Mouse (Mus musculus): ENCODE measurements at regions not wholly inside any gene's neighbourhood (a gene's known extent, or its start where the extent isn't known, plus 50 kb on each side); places are given as distances from the start of the nearest gene placed in this dataset.

DNA sequence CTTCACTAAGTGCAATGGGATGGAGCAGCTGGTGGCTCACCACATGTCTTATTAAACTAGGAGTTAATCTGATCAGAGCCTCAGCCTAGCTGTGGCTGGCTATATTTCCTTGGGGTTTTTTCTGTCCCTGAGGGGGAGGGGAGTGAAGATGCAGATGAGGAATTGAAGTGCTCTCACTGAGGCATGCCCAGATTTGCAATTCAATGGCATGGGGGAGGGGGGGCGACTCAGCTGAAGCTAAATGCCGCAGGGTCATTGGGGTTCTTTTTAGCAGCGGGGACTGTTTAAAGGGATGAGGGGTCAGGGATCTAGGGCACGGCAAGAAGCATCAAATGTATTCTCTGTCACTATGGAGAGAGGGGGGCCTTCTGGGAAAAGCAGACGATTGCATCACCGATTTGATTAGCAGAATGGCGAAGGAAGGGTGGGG lies 235.1 kb upstream of the Gap43 start:
- WGBS = 4% methylated on average over 7 of the region's 7 CpGs
- H3K4me3 ChIP-seq (replicated peaks; ENCODE audit: low read depth, low read length) = no peak overlapping the region
- no peak overlapping the region for H3K27ac ChIP-seq
- H3K9ac ChIP-seq (ENCODE audit: low read depth, low read length) = no peak overlapping the region
- ATAC-seq (replicated peaks; ENCODE audit: low FRiP score, low read depth) (0 out of 2 replicates have a peak, but pooled peaks have one; percentile 36), DNase-seq (ENCODE audit: low spot score) (no peak)
- H3K4me1 ChIP-seq (replicated peaks; ENCODE audit: insufficient read depth, low read length) = no peaks in the 10 kb centered on the region
- H3K4me2 ChIP-seq (ENCODE audit: low read length) = 0 out of 2 replicates have a peak overlapping the region, but pooled peaks have one; percentile 23
- no peaks in the 10 kb centered on the region for H3K27me3 ChIP-seq (ENCODE audit: insufficient read depth, low read length)
- H3K36me3 ChIP-seq (ENCODE audit: insufficient read depth, low read length) = no peaks in the 10 kb centered on the region
- no peaks in the 10 kb centered on the region for H3K9me3 ChIP-seq (replicated peaks; ENCODE audit: low read length)
- TF ChIP-seq CTCF (IDR thresholded peaks at IDR 0.05; ENCODE audit: low read depth) = no peak

DNA sequence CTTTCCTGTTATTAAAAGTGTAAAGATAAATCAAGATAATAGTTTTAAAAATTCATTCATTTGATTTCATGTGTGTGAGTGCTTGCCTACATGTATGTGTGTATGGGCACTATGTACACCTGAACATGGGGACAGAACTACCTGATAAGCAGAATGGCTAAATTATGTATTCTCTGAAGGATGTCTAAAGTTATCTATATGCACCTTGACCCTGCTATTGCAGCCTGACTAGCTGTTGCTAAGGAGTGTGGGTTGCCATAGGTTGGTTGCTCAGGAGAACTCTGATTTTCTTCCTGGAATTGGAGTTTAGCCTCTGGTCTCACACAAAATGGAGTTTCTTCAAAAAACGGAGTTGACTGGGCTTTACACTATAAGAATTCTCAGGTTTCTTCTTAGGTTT lies 234.5 kb upstream of the Gap43 start:
- Histone ChIP-seq H3K4me2 (ENCODE audit: low read length) (no peak overlapping the region), H3K4me3 (replicated peaks; ENCODE audit: low read depth, low read length) (no peak overlapping the region), H3K36me3 (ENCODE audit: insufficient read depth, low read length) (no peaks in the 10 kb centered on the region), H3K27ac (no peak overlapping the region), H3K9ac (ENCODE audit: low read depth, low read length) (no peak overlapping the region), H3K27me3 (ENCODE audit: insufficient read depth, low read length) (no peaks in the 10 kb centered on the region), H3K9me3 (replicated peaks; ENCODE audit: low read length) (no peaks in the 10 kb centered on the region), H3K4me1 (replicated peaks; ENCODE audit: insufficient read depth, low read length) (no peaks in the 10 kb centered on the region)
- ATAC-seq (replicated peaks; ENCODE audit: low FRiP score, low read depth) = no peak
- no peak for DNase-seq (ENCODE audit: low spot score)
- WGBS = 41% methylated on average over 1 of the region's 1 CpGs
- no peak for TF ChIP-seq CTCF (IDR thresholded peaks at IDR 0.05; ENCODE audit: low read depth)

DNA sequence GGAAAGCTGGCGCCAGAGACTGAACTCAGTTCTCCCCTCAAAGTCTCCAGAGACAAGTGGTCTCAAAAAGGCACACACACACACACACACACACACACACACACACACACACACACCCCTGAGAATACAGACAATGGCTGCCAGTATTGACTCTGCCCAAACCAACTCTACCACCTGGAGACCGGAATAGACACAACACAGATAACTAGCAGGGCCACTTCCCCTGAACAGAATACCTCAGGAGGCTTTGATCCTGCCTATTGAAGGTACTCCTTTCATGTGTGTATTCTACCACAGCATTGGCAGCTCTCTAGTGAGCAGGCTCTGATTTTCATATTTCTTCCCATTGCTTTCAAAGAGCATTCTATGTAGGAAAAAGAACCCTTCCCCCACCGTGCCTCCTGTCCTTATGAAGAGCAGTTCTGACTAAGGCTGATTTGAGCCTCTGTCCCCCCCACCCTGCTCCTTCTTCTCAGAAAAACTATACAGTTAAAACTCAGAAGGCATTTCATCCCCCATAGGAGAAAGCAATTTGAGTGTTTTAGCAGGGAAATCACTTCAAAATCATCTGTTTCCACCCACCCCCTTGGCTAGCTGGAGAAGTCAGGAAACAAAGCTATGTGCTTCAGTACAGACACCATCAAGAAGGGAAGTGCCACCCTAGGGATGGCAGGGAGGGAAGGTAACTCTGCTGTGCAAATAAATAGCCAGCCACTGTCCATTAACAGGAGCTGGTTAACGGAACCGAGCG lies 230.0 kb upstream of the Gap43 start:
- ATAC-seq (replicated peaks; ENCODE audit: low FRiP score, low read depth) = no peak
- TF ChIP-seq CTCF (IDR thresholded peaks at IDR 0.05; ENCODE audit: low read depth) = no peak
- H3K4me3 ChIP-seq (replicated peaks; ENCODE audit: low read depth, low read length) = no peak overlapping the region
- H3K9ac ChIP-seq (ENCODE audit: low read depth, low read length) = no peak overlapping the region
- H3K27ac ChIP-seq = no peak overlapping the region
- no peaks in the 10 kb centered on the region for H3K4me1 ChIP-seq (replicated peaks; ENCODE audit: insufficient read depth, low read length)
- WGBS = 78% methylated on average over 6 of the region's 6 CpGs
- no peak for DNase-seq (ENCODE audit: low spot score)
- H3K36me3 ChIP-seq (ENCODE audit: insufficient read depth, low read length) = no peaks in the 10 kb centered on the region
- no peaks in the 10 kb centered on the region for H3K9me3 ChIP-seq (replicated peaks; ENCODE audit: low read length)
- no peaks in the 10 kb centered on the region for H3K27me3 ChIP-seq (ENCODE audit: insufficient read depth, low read length)
- H3K4me2 ChIP-seq (ENCODE audit: low read length) = no peak overlapping the region

DNA sequence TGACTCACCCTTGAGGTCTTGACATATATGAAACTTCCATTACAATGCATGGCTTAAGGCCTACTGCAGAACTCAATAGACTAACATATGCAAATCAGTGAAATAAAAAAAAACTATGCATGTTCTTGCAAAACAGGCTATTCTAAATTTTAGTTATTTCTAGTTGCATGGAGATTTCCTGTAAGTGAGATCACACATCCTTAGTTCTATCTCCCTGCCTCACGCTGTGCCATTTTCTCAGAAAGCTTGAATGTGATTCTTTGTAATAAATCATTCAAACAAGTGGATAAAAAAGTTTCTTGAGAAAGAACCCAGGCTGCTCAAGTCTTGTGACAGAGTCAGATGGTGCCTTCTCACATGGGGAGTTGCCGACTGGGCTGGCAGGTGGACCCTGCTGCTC lies 228.9 kb upstream of the Gap43 start:
- WGBS = 70% methylated on average over 2 of the region's 2 CpGs
- Histone ChIP-seq H3K9me3 (replicated peaks; ENCODE audit: low read length) (no peaks in the 10 kb centered on the region), H3K27ac (no peak overlapping the region), H3K4me3 (replicated peaks; ENCODE audit: low read depth, low read length) (no peak overlapping the region), H3K9ac (ENCODE audit: low read depth, low read length) (no peak overlapping the region), H3K27me3 (ENCODE audit: insufficient read depth, low read length) (no peaks in the 10 kb centered on the region), H3K36me3 (ENCODE audit: insufficient read depth, low read length) (no peaks in the 10 kb centered on the region), H3K4me2 (ENCODE audit: low read length) (no peak overlapping the region), H3K4me1 (replicated peaks; ENCODE audit: insufficient read depth, low read length) (no peaks in the 10 kb centered on the region)
- ATAC-seq (replicated peaks; ENCODE audit: low FRiP score, low read depth) = no peak
- no peak for DNase-seq (ENCODE audit: low spot score)
- no peak for TF ChIP-seq CTCF (IDR thresholded peaks at IDR 0.05; ENCODE audit: low read depth)

DNA sequence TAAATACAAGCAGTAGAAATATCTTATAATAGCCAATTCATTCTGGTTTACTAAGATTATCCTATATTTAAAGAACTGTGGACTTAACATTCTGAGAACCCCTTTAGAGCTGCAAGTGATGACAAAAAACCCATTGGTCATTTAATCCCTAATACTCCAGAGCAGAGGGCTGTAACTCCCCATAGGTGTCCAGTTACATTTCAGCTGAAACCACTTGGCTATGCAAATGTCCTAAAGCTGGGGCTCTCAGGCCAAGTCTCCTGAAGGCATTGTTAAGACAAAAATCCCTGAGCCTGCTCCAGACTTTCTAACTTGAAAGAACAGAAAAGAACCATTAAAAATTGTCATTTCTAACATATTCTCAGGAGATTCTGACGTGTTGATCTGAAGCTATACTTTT lies 209.1 kb upstream of the Gap43 start:
- 61% methylated on average over 1 of the region's 1 CpGs for WGBS
- no peak for ATAC-seq (replicated peaks; ENCODE audit: low FRiP score, low read depth)
- TF ChIP-seq CTCF (IDR thresholded peaks at IDR 0.05; ENCODE audit: low read depth) = no peak
- no peaks in the 10 kb centered on the region for H3K27me3 ChIP-seq (ENCODE audit: insufficient read depth, low read length)
- no peak overlapping the region for H3K4me3 ChIP-seq (replicated peaks; ENCODE audit: low read depth, low read length)
- H3K9me3 ChIP-seq (replicated peaks; ENCODE audit: low read length) = no peaks in the 10 kb centered on the region
- H3K27ac ChIP-seq = no peak overlapping the region
- peak; percentile 62 for DNase-seq (ENCODE audit: low spot score)
- no peak overlapping the region for H3K9ac ChIP-seq (ENCODE audit: low read depth, low read length)
- no peaks in the 10 kb centered on the region for H3K36me3 ChIP-seq (ENCODE audit: insufficient read depth, low read length)
- no peaks in the 10 kb centered on the region for H3K4me1 ChIP-seq (replicated peaks; ENCODE audit: insufficient read depth, low read length)
- no peak overlapping the region for H3K4me2 ChIP-seq (ENCODE audit: low read length)

DNA sequence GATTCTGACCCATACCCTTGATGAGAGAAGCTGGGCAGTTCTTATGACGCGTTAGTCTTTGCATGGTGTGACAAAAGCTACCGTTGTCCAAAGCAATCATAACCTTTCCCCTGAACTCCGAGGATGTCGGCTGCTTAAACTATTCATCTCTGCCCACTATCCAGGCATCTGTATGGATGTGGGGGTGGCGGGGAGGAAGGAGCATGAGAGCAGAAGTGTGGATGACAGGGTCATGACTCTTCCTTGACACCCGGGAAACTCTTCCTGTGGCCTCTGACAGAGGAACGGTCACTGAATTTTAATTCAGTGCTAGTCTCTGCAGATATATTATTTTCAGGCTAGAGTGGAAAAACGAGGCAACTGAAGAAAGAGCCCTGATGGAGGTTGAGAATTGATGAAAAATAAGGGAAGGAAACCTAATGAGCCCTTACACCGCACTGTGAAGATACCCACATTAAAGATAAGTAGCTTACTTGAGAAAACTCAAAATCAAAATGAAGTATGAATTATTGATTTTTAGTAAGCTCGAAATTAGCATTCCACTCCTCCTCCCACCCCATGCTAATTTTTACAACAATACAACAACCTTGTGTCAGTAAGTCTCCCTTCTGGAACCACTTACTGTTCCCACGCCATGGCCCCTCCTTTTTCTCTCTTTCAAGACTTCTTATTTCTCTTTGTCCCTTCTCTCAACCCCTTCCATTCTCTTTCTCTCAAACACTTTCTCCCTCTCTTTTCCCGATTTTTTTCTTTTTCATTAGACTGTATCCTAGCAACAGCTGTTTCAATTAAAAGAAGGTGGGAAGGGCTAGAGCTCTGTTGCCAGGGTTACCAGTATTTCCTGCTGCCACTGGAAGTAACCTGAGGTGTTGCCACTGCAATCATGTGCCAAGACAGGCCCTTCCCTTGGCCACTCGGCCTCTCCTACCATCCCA lies 206.0 kb upstream of the Gap43 start:
- ATAC-seq (replicated peaks; ENCODE audit: low FRiP score, low read depth) = no peak
- no peak overlapping the region for H3K27ac ChIP-seq
- no peak for DNase-seq (ENCODE audit: low spot score)
- H3K9ac ChIP-seq (ENCODE audit: low read depth, low read length) = no peak overlapping the region
- no peaks in the 10 kb centered on the region for H3K9me3 ChIP-seq (replicated peaks; ENCODE audit: low read length)
- H3K4me3 ChIP-seq (replicated peaks; ENCODE audit: low read depth, low read length) = no peak overlapping the region
- H3K27me3 ChIP-seq (ENCODE audit: insufficient read depth, low read length) = no peaks in the 10 kb centered on the region
- no peaks in the 10 kb centered on the region for H3K36me3 ChIP-seq (ENCODE audit: insufficient read depth, low read length)
- TF ChIP-seq CTCF (IDR thresholded peaks at IDR 0.05; ENCODE audit: low read depth) = no peak
- H3K4me2 ChIP-seq (ENCODE audit: low read length) = no peak overlapping the region
- H3K4me1 ChIP-seq (replicated peaks; ENCODE audit: insufficient read depth, low read length) = no peaks in the 10 kb centered on the region
- 43% methylated on average over 14 of the region's 14 CpGs for WGBS
